Mouse (Mus musculus): ENCODE results near the gene Nup98. TPM values are rescaled to one million over a fixed set of nuclear protein-coding genes. Genes with fewer than 3 reads are reported as not detected.

Gene Nup98
- polyA plus RNA-seq, 2 experiments = 8.8 to 16.3 TPM

DNA sequence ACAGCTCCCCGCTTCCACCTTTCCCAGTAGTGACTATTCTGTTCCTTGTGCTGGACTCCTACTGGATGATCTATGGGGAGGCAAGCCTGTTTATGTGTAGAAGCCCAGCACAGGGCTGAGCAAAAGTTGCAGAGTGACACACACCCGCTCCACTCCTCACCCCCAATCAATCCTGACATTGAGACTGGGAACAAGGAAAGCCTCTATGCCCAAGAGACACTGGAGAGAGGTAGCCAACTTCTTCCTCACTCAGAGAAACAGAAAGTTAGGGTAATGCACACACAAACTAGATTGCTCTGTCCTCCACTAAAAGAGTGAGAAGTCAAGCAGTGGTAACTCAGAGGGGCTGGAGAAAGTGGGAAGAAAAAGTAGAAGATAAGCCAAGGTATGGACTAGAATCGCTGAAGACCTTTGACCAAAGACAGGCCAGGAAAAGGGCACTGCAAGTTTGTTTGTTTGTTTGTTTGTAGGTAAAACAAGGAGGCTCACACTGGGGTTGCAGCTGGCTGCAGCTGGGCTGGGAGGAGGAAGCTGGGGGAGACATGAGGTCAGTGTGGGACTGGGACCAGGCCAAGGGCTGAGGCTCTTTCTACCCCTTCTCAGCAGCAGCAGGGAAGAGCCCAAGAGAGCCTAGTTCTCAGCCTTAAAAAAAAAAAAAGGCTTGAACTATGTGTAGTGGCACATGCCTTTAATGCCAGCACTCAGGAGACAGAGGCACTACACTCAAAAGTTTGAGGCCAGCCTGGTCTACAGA lies 35.0 kb upstream of the Nup98 start:
- TF ChIP-seq CTCF (IDR thresholded peaks at IDR 0.05; ENCODE audit: low read depth) (no peak), EP300 (IDR thresholded peaks at IDR 0.05; ENCODE audit: low read depth) (no peak)
- peaks cover 12% of the 10 kb centered on the region for H3K36me3 ChIP-seq (replicated peaks; ENCODE audit: control insufficient read depth, insufficient read depth, low read depth)
- no peak overlapping the region for H3K4me3 ChIP-seq (ENCODE audit: insufficient read depth in 1 of 2, low read depth in 2 of 2, low read length in 2 of 2)
- DNase-seq (ENCODE audit: low read depth in 3 of 3, low spot score in 3 of 3) = no peak
- no peak overlapping the region for H3K9ac ChIP-seq (replicated peaks)
- H3K27me3 ChIP-seq (ENCODE audit: control insufficient read depth, insufficient read depth, low read length) = no peaks in the 10 kb centered on the region
- peaks cover 51 to 70% of the 10 kb centered on the region in 2 experiments for H3K4me1 ChIP-seq (replicated peaks; ENCODE audit: control insufficient read depth in 2 of 2, insufficient read depth in 2 of 2, low read length in 1 of 2)
- no peaks in the 10 kb centered on the region for H3K9me3 ChIP-seq (ENCODE audit: control insufficient read depth, low read length)
- H3K4me2 ChIP-seq (ENCODE audit: low read depth) = peak overlapping the region; percentile 14; the same call in 1 of the 2 replicates
- 49% methylated on average over 3 of the region's 3 CpGs for WGBS (ENCODE audit: insufficient replicate concordance)
- no peak overlapping the region for H3K27ac ChIP-seq
- ATAC-seq (ENCODE audit: insufficient read depth) = no peak

DNA sequence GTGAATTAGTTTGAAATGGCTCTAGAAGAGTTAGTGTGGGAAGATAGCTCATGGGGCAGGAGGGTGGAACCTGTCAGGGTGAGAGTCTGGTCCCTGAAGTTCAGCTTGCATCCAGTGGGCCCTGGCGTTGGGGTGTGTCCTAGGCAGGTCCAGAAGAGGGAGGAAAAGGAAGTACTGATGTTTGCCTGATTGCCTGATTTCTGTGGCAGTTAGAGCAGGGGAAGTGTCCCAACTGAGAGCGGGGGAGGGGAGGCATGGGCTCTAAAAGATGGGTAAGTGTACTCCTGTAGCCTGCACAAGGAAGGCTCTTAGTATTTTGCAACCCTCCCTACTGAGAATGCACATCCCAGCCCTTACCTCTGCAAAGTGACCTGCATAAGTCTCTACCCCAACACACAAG lies 33.9 kb upstream of the Nup98 start:
- no peaks in the 10 kb centered on the region for H3K9me3 ChIP-seq (ENCODE audit: control insufficient read depth, low read length)
- no peak overlapping the region for H3K9ac ChIP-seq (replicated peaks)
- no peak for DNase-seq (ENCODE audit: low read depth in 3 of 3, low spot score in 3 of 3)
- H3K27ac ChIP-seq = no peak overlapping the region
- WGBS (ENCODE audit: insufficient replicate concordance) = 20% methylated on average over 2 of the region's 2 CpGs
- H3K36me3 ChIP-seq (replicated peaks; ENCODE audit: control insufficient read depth, insufficient read depth, low read depth) = peaks cover 21% of the 10 kb centered on the region
- no peaks in the 10 kb centered on the region for H3K27me3 ChIP-seq (ENCODE audit: control insufficient read depth, insufficient read depth, low read length)
- no peak for ATAC-seq (ENCODE audit: insufficient read depth)
- no peak overlapping the region for H3K4me3 ChIP-seq (ENCODE audit: insufficient read depth in 1 of 2, low read depth in 2 of 2, low read length in 2 of 2)
- no peak for TF ChIP-seq EP300 (IDR thresholded peaks at IDR 0.05; ENCODE audit: low read depth)
- peaks cover 51 to 68% of the 10 kb centered on the region in 2 experiments for H3K4me1 ChIP-seq (replicated peaks; ENCODE audit: control insufficient read depth in 2 of 2, insufficient read depth in 2 of 2, low read length in 1 of 2)
- peak overlapping the region; percentile 2; the same call in 1 of the 2 replicates for H3K4me2 ChIP-seq (ENCODE audit: low read depth)

DNA sequence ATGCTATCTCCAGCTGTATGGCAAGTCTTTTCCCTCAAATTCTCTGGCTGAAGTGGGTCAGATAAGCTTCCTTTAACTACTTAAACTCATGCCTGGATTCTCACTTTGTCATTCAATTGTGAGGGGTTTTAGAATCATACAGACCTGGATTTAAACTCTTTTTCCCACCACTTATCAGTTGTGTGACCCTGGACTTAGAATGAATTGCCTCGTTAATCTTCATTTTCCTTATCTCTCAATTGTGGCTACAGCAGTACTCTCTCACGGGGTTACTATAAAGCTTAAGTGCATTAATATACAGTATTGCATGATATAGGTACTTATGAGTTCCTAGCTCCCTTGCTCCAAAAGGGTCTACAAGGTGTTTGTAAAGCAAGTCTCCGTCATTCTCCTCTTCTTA lies 32.9 kb upstream of the Nup98 start:
- peaks cover 31% of the 10 kb centered on the region for H3K36me3 ChIP-seq (replicated peaks; ENCODE audit: control insufficient read depth, insufficient read depth, low read depth)
- DNase-seq (ENCODE audit: low read depth in 3 of 3, low spot score in 3 of 3) (no peak), ATAC-seq (ENCODE audit: insufficient read depth) (no peak)
- H3K9me3 ChIP-seq (ENCODE audit: control insufficient read depth, low read length) = no peaks in the 10 kb centered on the region
- TF ChIP-seq EP300 (IDR thresholded peaks at IDR 0.05; ENCODE audit: low read depth) (no peak), CTCF (IDR thresholded peaks at IDR 0.05; ENCODE audit: low read depth) (no peak)
- H3K27me3 ChIP-seq (ENCODE audit: control insufficient read depth, insufficient read depth, low read length) = no peaks in the 10 kb centered on the region
- H3K9ac ChIP-seq (replicated peaks) = no peak overlapping the region
- peaks cover 44 to 59% of the 10 kb centered on the region in 2 experiments for H3K4me1 ChIP-seq (replicated peaks; ENCODE audit: control insufficient read depth in 2 of 2, insufficient read depth in 2 of 2, low read length in 1 of 2)
- no peak overlapping the region; the same call in 1 of the 2 replicates for H3K4me2 ChIP-seq (ENCODE audit: low read depth)
- no peak overlapping the region for H3K4me3 ChIP-seq (ENCODE audit: insufficient read depth in 1 of 2, low read depth in 2 of 2, low read length in 2 of 2)
- WGBS (ENCODE audit: insufficient replicate concordance) = 31% methylated on average over 3 of the region's 3 CpGs
- no peak overlapping the region for H3K27ac ChIP-seq

DNA sequence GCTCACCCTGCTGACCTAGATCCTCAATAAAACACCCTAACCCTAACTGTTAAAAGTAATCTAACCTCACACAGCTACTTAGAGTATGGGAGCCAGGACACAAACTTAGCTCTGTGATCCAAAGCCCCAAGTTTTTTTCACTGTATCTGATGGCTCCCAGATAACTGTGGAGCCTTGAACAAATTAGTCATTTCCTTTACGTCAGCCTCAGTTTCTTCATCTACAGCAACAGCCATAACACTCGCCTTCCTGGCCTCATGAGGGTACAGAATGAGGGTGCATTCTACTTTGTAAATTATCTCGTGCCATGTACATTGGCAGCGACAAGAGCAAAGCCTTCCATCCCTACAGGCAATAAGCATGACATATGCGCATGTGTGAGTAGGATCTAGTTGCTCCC lies 32.4 kb upstream of the Nup98 start:
- Histone ChIP-seq H3K4me1 (replicated peaks; ENCODE audit: control insufficient read depth in 2 of 2, insufficient read depth in 2 of 2, low read length in 1 of 2) (peaks cover 39 to 53% of the 10 kb centered on the region in 2 experiments), H3K27ac (no peak overlapping the region), H3K27me3 (ENCODE audit: control insufficient read depth, insufficient read depth, low read length) (no peaks in the 10 kb centered on the region), H3K4me3 (ENCODE audit: insufficient read depth in 1 of 2, low read depth in 2 of 2, low read length in 2 of 2) (no peak overlapping the region), H3K36me3 (replicated peaks; ENCODE audit: control insufficient read depth, insufficient read depth, low read depth) (peaks cover 35% of the 10 kb centered on the region), H3K4me2 (ENCODE audit: low read depth) (no peak overlapping the region), H3K9ac (replicated peaks) (no peak overlapping the region; the same call in 1 of the 2 replicates), H3K9me3 (ENCODE audit: control insufficient read depth, low read length) (no peaks in the 10 kb centered on the region)
- no peak for DNase-seq (ENCODE audit: low read depth in 3 of 3, low spot score in 3 of 3)
- TF ChIP-seq CTCF (IDR thresholded peaks at IDR 0.05; ENCODE audit: low read depth) = no peak
- no peak for TF ChIP-seq EP300 (IDR thresholded peaks at IDR 0.05; ENCODE audit: low read depth)
- WGBS (ENCODE audit: insufficient replicate concordance) = 50% methylated on average over 5 of the region's 5 CpGs
- no peak for ATAC-seq (ENCODE audit: insufficient read depth)

DNA sequence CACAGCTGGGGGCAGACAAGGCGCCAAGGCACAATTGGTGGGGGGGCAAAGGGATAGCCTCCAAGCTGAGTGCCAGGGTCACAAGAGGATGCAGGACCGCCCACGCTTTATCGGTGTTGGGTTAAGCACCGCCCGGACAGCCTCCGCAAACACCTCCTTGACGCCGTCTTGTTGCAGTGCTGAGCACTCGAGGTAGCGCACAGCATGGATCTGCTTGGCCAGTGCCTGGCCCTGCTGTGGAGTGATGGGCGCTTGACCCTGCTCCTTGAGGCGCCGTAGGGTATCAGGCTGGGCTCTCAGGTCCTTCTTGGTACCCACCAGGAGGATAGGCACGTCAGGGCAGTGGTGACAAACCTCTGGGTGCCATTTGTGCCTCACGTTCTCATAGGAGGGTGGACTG lies 29.6 kb upstream of the Nup98 start:
- Histone ChIP-seq H3K36me3 (replicated peaks; ENCODE audit: control insufficient read depth, insufficient read depth, low read depth) (peaks cover 35% of the 10 kb centered on the region), H3K4me1 (replicated peaks; ENCODE audit: control insufficient read depth in 2 of 2, insufficient read depth in 2 of 2, low read length in 1 of 2) (peaks cover 15 to 25% of the 10 kb centered on the region in 2 experiments), H3K4me3 (ENCODE audit: insufficient read depth in 1 of 2, low read depth in 2 of 2, low read length in 2 of 2) (no peak overlapping the region), H3K27me3 (ENCODE audit: control insufficient read depth, insufficient read depth, low read length) (no peaks in the 10 kb centered on the region), H3K9me3 (ENCODE audit: control insufficient read depth, low read length) (no peaks in the 10 kb centered on the region), H3K27ac (no peak overlapping the region), H3K4me2 (ENCODE audit: low read depth) (no peak overlapping the region), H3K9ac (replicated peaks) (no peak overlapping the region)
- 86% methylated on average over 16 of the region's 16 CpGs for WGBS (ENCODE audit: insufficient replicate concordance)
- ATAC-seq (ENCODE audit: insufficient read depth) = no peak
- TF ChIP-seq CTCF (IDR thresholded peaks at IDR 0.05; ENCODE audit: low read depth) (no peak), EP300 (IDR thresholded peaks at IDR 0.05; ENCODE audit: low read depth) (no peak)
- no peak for DNase-seq (ENCODE audit: low read depth in 3 of 3, low spot score in 3 of 3)

Data from liver, embryonic 14.5 days (tissue).